Mouse (Mus musculus) stomach, postnatal 0 days (tissue): ENCODE measurements around the gene Gm13889.

Source experiments
- CTCF ChIP-seq: IDR thresholded peaks from 2 replicates; pipeline ENCODE4 v1.5.1; 2016; ENCODE audit warnings: antibody characterized with exemption, low read depth, mild to moderate bottlenecking, moderate library complexity
- EP300 ChIP-seq: optimal IDR thresholded peaks from 2 replicates; pipeline ENCODE3; 2016; ENCODE audit warnings: antibody characterized with exemption

DNA sequence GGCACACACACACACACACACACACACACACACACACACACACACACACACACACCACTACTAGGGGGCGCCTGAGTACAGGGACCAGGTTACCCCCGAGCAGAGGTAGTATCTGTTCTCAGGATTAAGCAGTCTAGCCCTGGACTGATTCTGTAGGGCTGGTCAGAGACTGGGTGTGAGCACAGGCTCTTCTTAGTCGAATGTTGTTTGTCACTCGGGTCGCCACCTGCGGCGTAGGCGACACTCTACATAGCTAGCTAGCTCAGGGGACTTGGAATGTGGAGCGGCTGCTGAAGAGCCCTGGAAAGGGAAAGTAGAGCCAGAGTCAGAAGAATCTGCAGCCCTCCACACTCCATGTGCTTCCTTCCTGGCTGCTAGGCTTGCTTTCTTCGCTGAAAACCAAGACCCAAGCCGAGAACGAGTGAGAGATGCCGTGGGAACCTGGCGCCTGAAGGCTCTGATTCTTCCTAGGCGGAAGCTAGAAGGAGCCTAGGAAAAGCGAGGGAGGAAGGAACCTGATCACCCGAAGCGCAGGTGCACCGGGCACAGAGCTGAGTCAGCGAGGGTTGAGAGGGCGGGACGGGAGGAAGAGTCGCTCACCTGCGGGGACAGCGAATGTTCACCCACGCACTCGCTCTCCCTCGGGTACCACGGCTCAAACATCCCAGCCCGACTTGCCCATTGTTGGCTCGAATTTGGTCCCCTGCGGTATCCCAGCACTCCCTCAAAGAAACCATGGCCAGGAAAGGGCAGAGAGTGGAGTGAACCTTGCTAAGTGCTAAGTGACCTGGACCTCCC lies 2.0 kb downstream of the Gm13889 start:
- TF ChIP-seq CTCF: peak; percentile 39
- TF ChIP-seq EP300: no peak
